Mouse (Mus musculus) myocyte (in vitro differentiated cells): ENCODE results near the gene Fam78a. TPM values are rescaled to one million over a fixed set of nuclear protein-coding genes. Genes with fewer than 3 reads are reported as not detected.

Experiments
- H3K27me3 ChIP-seq: one replicate; pipeline ENCODE4 v1.6.1; 2011; ENCODE audit not compliant: control insufficient read depth, insufficient read depth, insufficient read length
- H3K36me3 ChIP-seq: one replicate; pipeline ENCODE4 v1.6.1; 2011; ENCODE audit not compliant: control insufficient read depth, insufficient read depth
- H3K4me2 ChIP-seq: one replicate; pipeline ENCODE4 v1.6.1; 2011; ENCODE audit warnings: low read depth, control low read depth
- H3K4me3 ChIP-seq: one replicate; pipeline ENCODE4 v1.5.1; 2011; ENCODE audit warnings: mild to moderate bottlenecking, control low read depth, moderate library complexity
- H3K79me2 ChIP-seq: one replicate; pipeline ENCODE4 v1.6.1; 2011; ENCODE audit not compliant: control insufficient read depth, insufficient read depth
- H3ac ChIP-seq: one replicate; pipeline ENCODE4 v1.6.1; 2011; ENCODE audit not compliant: control insufficient read depth, insufficient read length
- CEBPB ChIP-seq: IDR thresholded peaks from 2 replicates; pipeline ENCODE4 v1.6.1; 2011; ENCODE audit warnings: mild to moderate bottlenecking, moderate library complexity; ENCODE audit not compliant: poor library complexity, insufficient read depth, severe bottlenecking
- E2F4 ChIP-seq: IDR thresholded peaks from one replicate; pipeline ENCODE4 v1.6.1; 2011; ENCODE audit warnings: mild to moderate bottlenecking, control low read depth, moderate library complexity; ENCODE audit not compliant: insufficient read depth
- MAX ChIP-seq: IDR thresholded peaks from one replicate; pipeline ENCODE4 v1.6.1; 2011; ENCODE audit warnings: low read depth, mild to moderate bottlenecking, control low read depth
- MYOD1 ChIP-seq, 3 experiments: IDR thresholded peaks; one replicate each; pipeline ENCODE4 v1.6.1; 2011; ENCODE audit warnings: control low read depth in 2 of 3, low read depth in 2 of 3, mild to moderate bottlenecking in 2 of 3, moderate library complexity in 1 of 3; ENCODE audit not compliant: insufficient read length in 2 of 3, control insufficient read depth in 1 of 3
- MYOG ChIP-seq, 3 experiments: IDR thresholded peaks; one replicate each; pipeline ENCODE4 v1.6.1; 2011; ENCODE audit warnings: control low read depth in 2 of 3, low read depth in 2 of 3, mild to moderate bottlenecking in 2 of 3; ENCODE audit not compliant: insufficient read length in 2 of 3, control insufficient read depth in 1 of 3, insufficient read depth in 1 of 3
- POLR2A ChIP-seq: IDR thresholded peaks from one replicate; pipeline ENCODE4 v1.6.1; 2011; ENCODE audit warnings: low read depth, mild to moderate bottlenecking, control low read depth, moderate library complexity; ENCODE audit not compliant: insufficient read length
- POLR2AphosphoS2 ChIP-seq: IDR thresholded peaks from one replicate; pipeline ENCODE4 v1.6.1; 2011; ENCODE audit warnings: low read depth, control low read depth; ENCODE audit not compliant: insufficient read length
- REST ChIP-seq: IDR thresholded peaks from one replicate; pipeline ENCODE4 v1.6.1; 2011; ENCODE audit warnings: mild to moderate bottlenecking, control low read depth, moderate library complexity; ENCODE audit not compliant: insufficient read depth, insufficient read length
- SRF ChIP-seq: IDR thresholded peaks from one replicate; pipeline ENCODE4 v1.6.1; 2011; ENCODE audit warnings: low read depth; ENCODE audit not compliant: control insufficient read depth, insufficient read length
- TCF12 ChIP-seq: IDR thresholded peaks from one replicate; pipeline ENCODE4 v1.6.1; 2011; ENCODE audit warnings: mild to moderate bottlenecking, control low read depth; ENCODE audit not compliant: poor library complexity, insufficient read depth, severe bottlenecking
- TCF3 ChIP-seq: IDR thresholded peaks from one replicate; pipeline ENCODE4 v1.6.1; 2011; ENCODE audit warnings: low read depth, control low read depth; ENCODE audit not compliant: insufficient read length
- USF1 ChIP-seq: IDR thresholded peaks from one replicate; pipeline ENCODE4 v1.6.1; 2011; ENCODE audit warnings: low read depth, mild to moderate bottlenecking, control low read depth, moderate library complexity
- polyA plus RNA-seq: library from polyadenylated mRNA; unstranded; fragments of >200 nt; fragmentation: generic; extraction: Trizol; gene quantifications from one replicate; pipeline ENCODE4 v1.2.1, GENCODE M21; 2012; ENCODE audit warnings: missing spikeins

The Fam78a gene
- polyA plus RNA-seq, 1 experiment: 4.7 TPM

DNA sequence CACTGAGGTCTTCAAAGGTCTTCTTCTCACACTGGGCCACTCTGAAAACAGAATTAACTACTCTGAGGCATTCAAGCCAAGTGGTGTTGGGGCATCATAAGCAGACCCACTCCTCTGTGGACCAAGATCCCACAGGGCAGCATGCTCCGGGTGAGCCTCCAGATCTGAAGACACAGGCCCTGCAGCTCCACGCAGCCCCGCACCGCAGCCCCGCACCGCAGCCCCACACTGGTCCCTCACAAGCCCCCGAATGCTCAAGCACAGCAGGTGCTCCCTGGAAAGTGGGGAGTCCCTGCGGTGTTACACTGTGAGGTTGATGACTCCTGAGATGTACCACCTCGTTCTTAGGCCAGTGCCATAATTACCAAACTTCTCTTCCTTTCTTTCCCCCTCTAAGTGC lies 26.4 kb downstream of the Fam78a start:
- no peak overlapping the region for H3ac ChIP-seq
- H3K4me3 ChIP-seq: no peak overlapping the region
- no peaks in the 10 kb centered on the region for H3K36me3 ChIP-seq
- peaks cover 17% of the 10 kb centered on the region for H3K27me3 ChIP-seq
- no peak for TF ChIP-seq MAX
- no peak for TF ChIP-seq TCF12
- H3K4me2 ChIP-seq: no peak overlapping the region
- H3K79me2 ChIP-seq: no peaks in the 10 kb centered on the region

- TF ChIP-seq REST: no peak
- no peak for TF ChIP-seq SRF
- no peak for TF ChIP-seq TCF3
- no peak for TF ChIP-seq MYOG (IDR thresholded peaks at IDR 0.05; ENCODE audit: control insufficient read depth in 1 of 3, insufficient read depth in 1 of 3, insufficient read length in 2 of 3, low read depth in 2 of 3)
- no peak for TF ChIP-seq MYOD1 (IDR thresholded peaks at IDR 0.05; ENCODE audit: control insufficient read depth in 1 of 3, insufficient read length in 2 of 3, low read depth in 2 of 3)
- no peak for TF ChIP-seq USF1
- TF ChIP-seq CEBPB: no peak
- TF ChIP-seq POLR2AphosphoS2: no peak
- TF ChIP-seq MAX: no peak
- no peak for TF ChIP-seq E2F4
- no peak for TF ChIP-seq POLR2A
- no peak for TF ChIP-seq TCF12
- peaks cover 17% of the 10 kb centered on the region for H3K27me3 ChIP-seq
- H3K4me2 ChIP-seq: peak overlapping the region; percentile 18
- H3K79me2 ChIP-seq: no peaks in the 10 kb centered on the region
- H3K36me3 ChIP-seq: no peaks in the 10 kb centered on the region
- no peak overlapping the region for H3ac ChIP-seq
- no peak overlapping the region for H3K4me3 ChIP-seq
Observed at GRCm38 (mm10) chr2:32057794-32058193, 26.9 kb downstream of the Fam78a start.

- Histone ChIP-seq H3K27me3 (peaks cover 12% of the 10 kb centered on the region), H3K36me3 (no peaks in the 10 kb centered on the region), H3K4me2 (peak overlapping the region; percentile 38), H3K4me3 (no peak overlapping the region), H3K79me2 (no peaks in the 10 kb centered on the region), H3ac (no peak overlapping the region)
- TF ChIP-seq TCF12 (peak; percentile 12), REST (no peak), MYOG (IDR thresholded peaks at IDR 0.05; ENCODE audit: control insufficient read depth in 1 of 3, insufficient read depth in 1 of 3, insufficient read length in 2 of 3, low read depth in 2 of 3) (peak in 1 of 3 experiments; percentile 60), MYOD1 (IDR thresholded peaks at IDR 0.05; ENCODE audit: control insufficient read depth in 1 of 3, insufficient read length in 2 of 3, low read depth in 2 of 3) (peak in 2 of 3 experiments; percentile 10 to 83), USF1 (no peak)
Observed at GRCm38 (mm10) chr2:32057360-32057759, 27.3 kb downstream of the Fam78a start.

DNA sequence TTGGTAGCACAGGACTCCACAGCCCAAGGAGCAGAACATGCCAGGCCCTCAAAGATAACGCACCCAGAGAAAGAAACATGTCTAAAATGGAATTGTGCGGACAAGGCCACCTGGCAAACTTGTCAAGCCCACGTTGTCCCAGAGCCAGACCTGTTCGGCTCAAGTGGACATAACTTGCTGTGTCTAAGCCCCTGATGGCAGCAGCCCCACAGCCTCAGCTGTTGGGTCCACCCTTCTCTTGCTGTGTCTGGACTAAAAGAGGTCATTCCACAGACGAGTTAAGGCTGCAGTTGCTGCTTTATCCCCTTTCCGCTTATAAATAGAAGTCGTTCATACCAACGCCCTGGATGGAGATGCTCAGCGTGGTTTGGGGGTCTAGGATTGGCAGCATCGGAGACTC lies 28.1 kb downstream of the Fam78a start:
- Histone ChIP-seq H3K36me3 (no peaks in the 10 kb centered on the region), H3K4me2 (peak overlapping the region; percentile 38), H3K27me3 (peaks cover 12% of the 10 kb centered on the region), H3K79me2 (no peaks in the 10 kb centered on the region), H3ac (no peak overlapping the region), H3K4me3 (no peak overlapping the region)
- TF ChIP-seq TCF12: peak; percentile 87
- peak; percentile 70 for TF ChIP-seq TCF3
- no peak for TF ChIP-seq POLR2A
- peak; percentile 31 for TF ChIP-seq POLR2AphosphoS2
- peak; percentile 85 to 95 (median 88) for TF ChIP-seq MYOG (IDR thresholded peaks at IDR 0.05; ENCODE audit: control insufficient read depth in 1 of 3, insufficient read depth in 1 of 3, insufficient read length in 2 of 3, low read depth in 2 of 3)
- TF ChIP-seq USF1: no peak
- no peak for TF ChIP-seq E2F4
- TF ChIP-seq CEBPB: no peak
- peak; percentile 56 to 96 (median 82) for TF ChIP-seq MYOD1 (IDR thresholded peaks at IDR 0.05; ENCODE audit: control insufficient read depth in 1 of 3, insufficient read length in 2 of 3, low read depth in 2 of 3)
- no peak for TF ChIP-seq MAX

GRCm38 (mm10) chr2:32055357-32055965 lies 29.2 kb downstream of the Fam78a start:
- Histone ChIP-seq H3K4me2 (peak overlapping the region; percentile 30), H3K36me3 (peaks cover 4% of the 10 kb centered on the region), H3K79me2 (no peaks in the 10 kb centered on the region), H3K4me3 (no peak overlapping the region), H3K27me3 (peaks cover 12% of the 10 kb centered on the region), H3ac (no peak overlapping the region)
- TF ChIP-seq MYOG (IDR thresholded peaks at IDR 0.05; ENCODE audit: control insufficient read depth in 1 of 3, insufficient read depth in 1 of 3, insufficient read length in 2 of 3, low read depth in 2 of 3) (peak in 2 of 3 experiments; percentile 46 to 51), MYOD1 (IDR thresholded peaks at IDR 0.05; ENCODE audit: control insufficient read depth in 1 of 3, insufficient read length in 2 of 3, low read depth in 2 of 3) (peak in 2 of 3 experiments; percentile 43 to 63), TCF12 (peak; percentile 57), REST (no peak)
